Mouse (Mus musculus): ENCODE data around the gene Cry2. TPM values are rescaled to one million over a fixed set of nuclear protein-coding genes. Genes with fewer than 3 reads are reported as not detected.
A peak's percentile ranks its signal among the peaks of the same experiment; 100 is the strongest.

The Cry2 gene
- polyA plus RNA-seq, 1 experiment from 2014 or later: 51.4 TPM

GRCm38 (mm10) chr2:92360893-92361292, 73.0 kb downstream of the Cry2 start:
- peaks cover 16% of the 10 kb centered on the region for H3K36me3 ChIP-seq (ENCODE audit: control insufficient read depth, insufficient read depth, low read length)
- H3K4me3 ChIP-seq (ENCODE audit: low read length): no peak overlapping the region
- H3K27ac ChIP-seq (ENCODE audit: low read depth, low read length): peak overlapping the region; percentile 34; the same call in 1 of the 2 replicates
- no peaks in the 10 kb centered on the region for H3K9me3 ChIP-seq (ENCODE audit: control insufficient read depth, low read length)
- no peaks in the 10 kb centered on the region for H3K4me1 ChIP-seq (ENCODE audit: control insufficient read depth, insufficient read depth, low read depth, low read length)
- ATAC-seq: peak; percentile 48; the same call in 1 of the 2 replicates
- WGBS: 24% methylated on average over 12 of the region's 12 CpGs
- no peaks in the 10 kb centered on the region for H3K27me3 ChIP-seq (replicated peaks; ENCODE audit: control insufficient read depth, insufficient read depth, low read length)
- no peak overlapping the region for H3K9ac ChIP-seq (ENCODE audit: low read depth, low read length)
- no peak overlapping the region for H3K4me2 ChIP-seq (ENCODE audit: low read length)

GRCm38 (mm10) chr2:92360186-92360823, 73.5 kb downstream of the Cry2 start:
- Histone ChIP-seq H3K9ac (ENCODE audit: low read depth, low read length) (no peak overlapping the region), H3K27ac (ENCODE audit: low read depth, low read length) (no peak overlapping the region), H3K9me3 (ENCODE audit: control insufficient read depth, low read length) (no peaks in the 10 kb centered on the region), H3K27me3 (replicated peaks; ENCODE audit: control insufficient read depth, insufficient read depth, low read length) (no peaks in the 10 kb centered on the region), H3K4me2 (ENCODE audit: low read length) (no peak overlapping the region), H3K36me3 (ENCODE audit: control insufficient read depth, insufficient read depth, low read length) (peaks cover 16% of the 10 kb centered on the region), H3K4me3 (ENCODE audit: low read length) (no peak overlapping the region), H3K4me1 (ENCODE audit: control insufficient read depth, insufficient read depth, low read depth, low read length) (no peaks in the 10 kb centered on the region)
- 60% methylated on average over 21 of the region's 25 CpGs for WGBS
- ATAC-seq: peak; percentile 66

- Histone ChIP-seq H3K9me3 (ENCODE audit: control insufficient read depth, low read length) (no peaks in the 10 kb centered on the region), H3K27ac (ENCODE audit: low read depth, low read length) (no peak overlapping the region), H3K27me3 (replicated peaks; ENCODE audit: control insufficient read depth, insufficient read depth, low read length) (no peaks in the 10 kb centered on the region), H3K4me2 (ENCODE audit: low read length) (no peak overlapping the region), H3K4me3 (ENCODE audit: low read length) (no peak overlapping the region), H3K36me3 (ENCODE audit: control insufficient read depth, insufficient read depth, low read length) (peaks cover 16% of the 10 kb centered on the region), H3K4me1 (ENCODE audit: control insufficient read depth, insufficient read depth, low read depth, low read length) (no peaks in the 10 kb centered on the region), H3K9ac (ENCODE audit: low read depth, low read length) (no peak overlapping the region)
- 91% methylated on average over 2 of the region's 2 CpGs for WGBS
- ATAC-seq: no peak
Observed at GRCm38 (mm10) chr2:92359301-92359700, 74.5 kb downstream of the Cry2 start.

GRCm38 (mm10) chr2:92354224-92354623, 79.6 kb downstream of the Cry2 start:
- Histone ChIP-seq H3K36me3 (ENCODE audit: control insufficient read depth, insufficient read depth, low read length) (peaks cover 17% of the 10 kb centered on the region), H3K9me3 (ENCODE audit: control insufficient read depth, low read length) (no peaks in the 10 kb centered on the region)

More at GRCm38 (mm10) chr2:92354224-92354623, 79.6 kb downstream of the Cry2 start:
- ATAC-seq: no peak
- Histone ChIP-seq H3K27ac (ENCODE audit: low read depth, low read length) (no peak overlapping the region), H3K27me3 (replicated peaks; ENCODE audit: control insufficient read depth, insufficient read depth, low read length) (no peaks in the 10 kb centered on the region), H3K4me3 (ENCODE audit: low read length) (no peak overlapping the region), H3K9ac (ENCODE audit: low read depth, low read length) (no peak overlapping the region), H3K4me2 (ENCODE audit: low read length) (no peak overlapping the region), H3K4me1 (ENCODE audit: control insufficient read depth, insufficient read depth, low read depth, low read length) (no peaks in the 10 kb centered on the region)
- WGBS: 67% methylated on average over 6 of the region's 6 CpGs

Small RNA genes within 50 kb of the gene (microRNA-seq; reads per million reads assigned to microRNA genes)
- gene Mir7000: 1.0 reads per million

Other genes with a start within 250 kb of the Cry2 start
- gene Pex16, start 59.4 kb downstream of the Cry2 start, polyA plus RNA-seq (2015; fragmentation: Nextera tagmentation; extraction: Ambion mirVana): 43.5 and 45.6 TPM in 2 replicates
- gene Large2, start 59.2 kb downstream of the Cry2 start, polyA plus RNA-seq (2015; fragmentation: Nextera tagmentation; extraction: Ambion mirVana): 1.7 and 2.3 TPM in 2 replicates
- 5.8 and 7.7 TPM in 2 replicates for gene 1700029I15Rik, start 51.5 kb downstream of the Cry2 start, polyA plus RNA-seq (2015; fragmentation: Nextera tagmentation; extraction: Ambion mirVana)
- gene Mapk8ip1, start 32.8 kb downstream of the Cry2 start, polyA plus RNA-seq (2015; fragmentation: Nextera tagmentation; extraction: Ambion mirVana): 112 and 130 TPM in 2 replicates
- gene Slc35c1, start 26.5 kb upstream of the Cry2 start, polyA plus RNA-seq (2015; fragmentation: Nextera tagmentation; extraction: Ambion mirVana): 18.9 and 20.7 TPM in 2 replicates
- gene Chst1, start 165.7 kb upstream of the Cry2 start, polyA plus RNA-seq (2015; fragmentation: Nextera tagmentation; extraction: Ambion mirVana): 31.9 and 33.2 TPM in 2 replicates